Mouse (Mus musculus) urinary bladder, postnatal 4 days (tissue): ENCODE measurements around the gene Ndp.

Source experiments
- DNase-seq, 2 experiments: peaks; one replicate each; pipeline ENCODE4 v3.0.0; 2021 to 2022; ENCODE audit warnings: low spot score in 2 of 2

Ndp gene

DNA sequence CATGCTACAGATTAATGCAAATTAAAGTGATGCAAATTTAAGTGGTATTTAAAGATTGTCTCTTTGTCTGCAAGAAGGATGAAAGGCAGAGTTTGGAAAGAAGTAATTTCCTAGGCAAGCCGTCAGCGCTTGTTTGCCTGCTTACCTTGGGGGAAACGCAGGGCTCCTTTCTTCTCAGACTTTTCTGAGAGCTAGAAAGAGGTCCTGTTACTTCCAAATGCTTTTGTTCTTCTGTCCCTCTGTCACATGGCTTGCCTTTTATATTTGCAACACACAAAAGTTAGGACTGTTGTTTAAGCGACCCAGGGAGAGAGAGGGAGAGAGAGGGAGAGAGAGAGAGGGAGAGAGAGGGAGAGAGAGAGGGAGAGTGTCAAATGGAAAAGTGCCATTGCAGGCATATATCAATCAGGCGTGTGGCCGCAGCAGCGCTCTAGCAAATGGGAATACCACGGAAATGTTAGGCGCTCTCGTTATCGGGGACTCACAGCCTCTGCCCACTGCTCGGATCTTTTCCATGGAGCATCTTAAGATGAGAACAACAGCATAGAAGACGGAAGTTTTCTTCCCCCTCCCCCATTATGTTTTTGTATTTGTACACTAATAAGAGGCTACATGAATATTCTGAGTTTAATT, at the start of gene Ndp:
Gene Ndp (minus strand): TSS at position 534 of the 633 bp plus-strand sequence.
- DNase-seq = no peak

DNA sequence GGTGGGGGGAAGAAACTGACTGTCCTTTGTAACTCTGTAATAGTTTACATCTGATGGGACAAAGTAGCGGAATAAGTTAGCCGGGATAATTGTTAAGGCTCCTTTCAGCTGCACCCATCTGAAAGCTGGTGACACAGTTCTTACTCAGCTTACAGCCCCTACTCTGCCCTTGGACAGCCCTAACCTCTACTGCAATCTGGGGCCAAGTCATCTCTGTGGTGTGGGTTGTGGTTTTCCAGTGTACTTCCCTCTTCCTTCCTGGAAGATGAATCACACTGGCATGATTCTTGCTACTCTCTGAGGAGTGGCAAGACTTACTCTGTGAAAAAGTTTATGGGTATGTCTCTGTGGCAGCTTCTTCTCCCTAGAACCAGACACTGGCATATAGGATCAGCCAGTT, 43.2 kb upstream of the Ndp start:
- DNase-seq = no peak

DNA sequence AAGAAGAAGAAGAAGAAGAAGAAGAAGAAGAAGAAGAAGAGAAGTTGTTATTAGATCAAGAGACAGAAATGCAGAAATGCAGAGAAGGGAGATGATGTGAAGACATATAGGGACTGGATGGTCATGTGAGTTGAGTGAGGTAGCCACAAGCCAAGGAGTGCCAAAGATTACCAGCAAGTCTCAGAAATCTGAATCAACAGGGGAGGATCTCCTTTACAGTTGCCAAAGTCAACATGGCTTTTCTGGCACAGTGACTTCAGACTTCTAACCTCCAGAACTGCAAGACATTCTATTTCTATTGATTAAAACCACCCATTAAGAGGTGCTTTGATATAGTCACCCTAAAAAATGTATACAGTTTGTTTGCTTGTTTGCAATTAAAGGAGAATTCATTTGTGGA, 6.4 kb upstream of the Ndp start:
- DNase-seq = no peak

DNA sequence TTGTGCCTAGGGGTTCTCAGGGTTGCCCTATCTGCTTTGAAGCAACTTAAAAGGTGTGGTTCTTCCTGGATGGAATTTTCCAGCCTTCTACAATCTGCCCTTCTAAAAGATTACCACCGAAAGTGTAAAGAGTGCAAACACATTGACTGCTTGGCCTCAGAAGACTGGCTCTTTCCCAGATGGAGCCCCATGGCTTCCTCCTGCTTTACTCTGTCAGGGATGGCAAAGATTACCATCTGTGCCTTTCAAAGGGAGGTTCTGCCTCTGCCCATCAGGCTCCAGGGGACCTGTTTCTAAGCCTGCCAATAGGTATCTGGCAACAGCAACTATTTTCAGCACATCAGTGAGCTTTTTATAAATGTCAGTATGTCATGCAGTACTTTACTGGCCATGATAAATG, 1.5 kb upstream of the Ndp start:
- DNase-seq = no peak

DNA sequence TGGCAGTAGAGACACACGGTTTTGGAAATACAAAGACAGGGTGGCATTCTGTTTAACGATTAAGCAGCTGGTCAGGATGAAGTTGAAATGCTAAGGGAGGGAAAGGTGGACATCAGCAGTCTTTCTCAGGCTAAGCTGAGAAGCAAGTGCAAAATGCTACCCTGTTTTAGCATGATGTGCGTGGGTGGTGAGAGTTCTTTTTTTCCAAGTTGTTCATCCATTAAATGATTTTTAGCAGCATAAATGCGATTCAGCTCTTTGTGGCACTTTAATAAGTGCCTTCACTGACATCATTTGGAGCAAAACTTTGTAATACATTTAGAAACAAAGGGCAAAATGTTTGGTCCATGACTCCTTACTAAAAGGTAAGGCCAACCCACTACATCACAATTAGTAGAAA, 337 bp upstream of the Ndp start:
- no peak for DNase-seq

DNA sequence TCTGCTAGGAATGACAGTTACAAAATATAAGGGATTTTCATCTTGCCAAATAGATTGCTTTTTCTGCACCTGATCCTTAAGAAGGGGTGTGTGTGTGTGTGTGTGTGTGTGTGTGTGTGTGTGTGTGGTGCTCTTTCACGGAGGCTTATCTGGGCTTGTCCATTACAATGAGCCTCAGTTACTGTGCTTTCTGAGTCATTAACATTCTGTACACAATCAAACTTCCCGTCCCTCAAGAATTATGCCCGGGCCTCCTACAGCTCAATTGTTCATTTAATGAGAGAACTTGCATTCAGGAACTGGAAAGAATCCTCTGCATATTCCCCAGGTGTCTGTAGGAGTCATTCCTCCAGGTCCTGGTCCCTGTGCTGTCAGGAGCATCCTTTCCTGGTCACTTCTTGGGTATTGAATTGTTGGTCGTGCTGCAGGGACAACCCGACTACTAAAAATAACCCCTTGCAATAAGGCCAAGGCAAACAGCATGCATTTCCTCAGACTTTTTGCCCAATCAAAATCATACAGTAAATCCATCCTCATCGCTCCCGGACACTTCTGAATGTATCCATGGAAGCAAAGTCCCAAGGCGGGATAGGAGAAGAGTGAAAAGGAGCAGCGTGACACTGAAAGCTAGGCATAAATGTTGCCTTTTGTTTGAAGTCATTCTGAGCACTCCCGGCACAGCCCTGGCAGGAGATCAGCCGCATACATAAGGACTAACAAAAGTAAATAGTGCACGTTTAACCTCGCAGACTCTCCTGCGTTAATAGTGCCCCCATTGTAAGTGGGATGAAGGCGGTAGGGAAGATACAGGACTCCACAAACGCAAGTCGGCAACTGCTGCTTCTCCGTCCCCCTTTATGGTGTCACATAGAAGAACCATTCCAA, 1.1 kb downstream of the Ndp start:
- DNase-seq = no peak

DNA sequence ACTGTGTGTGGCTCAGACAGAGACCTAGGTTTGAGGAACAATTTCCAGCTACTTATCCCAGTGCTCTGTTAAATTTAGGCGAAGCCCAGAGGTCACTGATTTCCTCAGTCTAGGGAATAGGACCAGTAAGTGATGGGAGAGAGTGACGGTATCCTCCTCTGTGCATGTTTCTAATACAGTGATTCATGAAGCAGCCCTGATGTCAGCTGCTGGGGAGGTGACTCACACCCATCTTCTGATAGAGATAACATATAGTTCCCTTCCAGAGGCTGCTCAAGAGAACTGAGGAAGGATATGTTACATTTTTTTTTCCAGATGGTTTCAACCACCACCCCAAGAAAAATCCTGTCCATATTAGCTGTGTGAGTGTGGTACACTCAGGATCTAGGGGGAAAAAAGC, 2.9 kb downstream of the Ndp start:
- no peak for DNase-seq

DNA sequence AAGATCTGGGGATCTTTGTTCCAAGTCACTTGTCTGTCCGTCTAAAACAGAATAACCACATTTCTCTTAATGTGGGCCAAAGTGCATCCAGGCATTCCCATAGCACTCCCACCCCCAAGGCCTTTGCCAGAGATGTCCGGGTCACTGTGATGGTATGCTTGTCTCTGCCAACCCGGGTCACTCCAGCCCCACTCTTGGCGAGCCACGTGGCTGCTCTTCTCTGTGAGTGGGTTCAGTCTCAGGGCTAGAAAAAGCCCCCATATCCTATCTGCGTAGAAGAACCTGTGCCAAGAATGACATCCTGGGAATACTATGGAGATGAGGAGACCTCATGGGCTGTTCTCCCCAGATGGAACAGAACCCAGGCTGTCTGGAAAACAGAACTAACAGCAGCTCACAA, 4.0 kb downstream of the Ndp start:
- DNase-seq = no peak

DNA sequence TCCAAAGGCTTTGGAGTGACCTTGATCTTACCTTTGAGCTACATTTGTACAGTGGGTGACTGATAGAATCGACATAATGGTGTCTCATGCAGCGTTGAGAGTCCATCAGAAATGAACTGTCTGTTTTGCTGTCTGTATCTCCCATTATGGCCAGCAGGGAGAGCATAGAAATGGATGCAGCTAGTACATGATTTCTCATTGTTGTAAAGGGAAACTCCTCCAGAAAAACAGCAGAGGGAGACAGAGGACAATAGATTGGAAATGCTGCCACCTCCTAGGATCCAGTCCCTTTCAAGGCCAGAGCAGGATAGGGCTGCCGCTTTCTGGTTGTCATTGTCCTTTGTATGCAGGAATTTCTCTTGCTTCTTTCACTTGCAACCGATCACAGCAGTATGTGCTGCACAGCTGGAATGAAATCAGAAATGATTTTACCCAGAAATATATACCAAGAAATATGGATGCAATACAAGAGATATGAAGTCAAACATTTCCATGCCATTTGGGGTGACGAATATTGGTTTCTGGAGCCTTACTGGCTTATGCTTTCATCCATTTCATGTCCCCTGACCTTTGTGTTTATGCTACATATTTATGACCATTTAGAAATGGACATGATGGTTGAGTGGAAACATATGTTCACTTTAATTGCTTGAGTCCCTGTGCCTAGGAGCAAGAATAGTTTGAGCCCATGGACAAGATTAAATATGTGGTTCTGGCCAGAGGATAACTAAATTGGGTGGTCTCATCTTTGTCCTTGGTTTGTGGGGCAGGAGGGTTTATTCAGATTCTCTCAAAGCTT, 17.0 kb downstream of the Ndp start:
- no peak for DNase-seq

DNA sequence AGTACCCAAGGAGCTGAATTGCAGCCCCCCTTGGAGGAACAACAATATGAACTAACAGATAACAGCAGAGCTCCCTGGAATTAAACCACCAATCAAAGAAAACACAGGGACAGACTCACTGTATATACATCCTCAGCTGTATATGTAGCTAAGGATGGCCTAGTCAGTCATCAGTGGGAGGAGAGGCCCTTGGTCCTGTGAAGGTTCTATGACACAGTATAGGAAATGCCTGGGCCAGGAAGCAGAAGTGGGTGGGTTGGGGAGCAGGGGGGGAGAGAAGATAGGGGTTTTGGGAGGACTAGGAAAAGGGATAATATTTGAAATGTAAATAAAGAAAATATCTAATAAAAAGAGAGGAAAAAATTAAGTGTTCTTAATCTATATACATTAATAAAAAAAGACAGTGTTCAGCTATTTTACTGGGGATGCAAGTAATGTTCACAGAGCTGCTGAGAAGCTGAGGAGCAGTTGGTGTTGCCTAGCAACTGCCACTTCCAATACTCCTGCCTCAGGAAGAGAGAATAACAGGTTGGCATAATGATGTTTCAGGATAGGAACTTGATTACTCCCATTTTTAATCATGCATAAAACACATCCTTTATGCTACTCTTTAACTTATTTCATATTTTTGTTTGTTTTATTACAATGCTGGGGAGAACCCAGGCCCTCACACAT, 43.8 kb downstream of the Ndp start:
- DNase-seq = no peak

DNA sequence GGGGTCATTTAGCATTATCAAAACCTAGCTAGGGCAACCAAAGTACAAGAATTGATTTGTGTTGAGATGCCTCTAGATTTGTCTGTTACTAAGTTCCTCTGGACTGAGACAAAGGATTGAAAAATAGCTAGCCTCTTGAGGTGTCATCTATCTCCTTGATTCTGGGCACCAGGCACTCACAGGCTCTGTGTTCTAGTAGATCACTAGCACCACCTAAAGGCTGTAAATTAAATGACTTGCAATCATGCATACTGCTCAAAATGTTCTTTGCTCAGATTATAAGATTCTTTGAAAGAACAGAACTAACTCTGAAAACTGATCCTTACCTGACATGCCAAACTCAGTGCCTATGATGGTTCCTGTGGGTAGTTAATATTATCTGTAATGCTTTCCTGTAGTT, 51.3 kb downstream of the Ndp start:
- DNase-seq = no peak

DNA sequence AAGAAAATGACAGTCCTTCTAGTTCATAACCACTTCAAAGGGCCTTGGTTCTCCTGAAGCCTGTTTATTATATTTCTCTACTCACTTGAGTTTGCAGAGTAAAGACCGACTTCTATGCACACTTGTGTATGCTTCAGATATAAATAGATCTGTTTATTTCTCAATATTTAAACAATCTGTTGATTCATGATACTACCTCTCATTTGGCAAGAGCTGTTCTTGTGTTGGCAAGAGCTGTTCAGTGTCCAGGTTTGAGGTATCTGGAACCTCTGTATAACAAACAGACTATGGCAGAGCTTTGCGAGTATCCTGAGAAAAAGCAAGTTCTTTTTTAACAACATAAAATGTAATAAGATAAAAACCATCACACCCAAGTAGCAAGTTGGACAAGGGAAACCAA, 65.5 kb downstream of the Ndp start:
- no peak for DNase-seq

DNA sequence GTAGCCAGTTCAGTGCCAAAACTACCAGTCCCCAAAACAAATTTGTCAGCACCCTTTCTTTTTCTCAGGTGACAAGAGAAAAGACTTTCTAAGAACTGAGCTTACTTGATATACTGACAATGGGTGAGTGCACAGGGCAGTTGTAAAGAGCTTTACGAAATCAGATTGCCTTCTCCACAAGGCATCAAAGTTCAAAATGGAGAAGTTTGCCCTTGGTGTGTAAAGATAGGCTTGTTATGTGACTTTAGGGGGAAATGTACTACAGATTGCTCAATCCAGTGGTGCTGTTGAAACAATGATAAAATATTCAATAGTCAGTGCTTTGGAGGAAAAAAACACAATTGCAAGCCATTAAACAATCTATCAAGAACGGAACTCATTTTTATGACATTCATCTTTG, 70.1 kb downstream of the Ndp start:
- DNase-seq = no peak

DNA sequence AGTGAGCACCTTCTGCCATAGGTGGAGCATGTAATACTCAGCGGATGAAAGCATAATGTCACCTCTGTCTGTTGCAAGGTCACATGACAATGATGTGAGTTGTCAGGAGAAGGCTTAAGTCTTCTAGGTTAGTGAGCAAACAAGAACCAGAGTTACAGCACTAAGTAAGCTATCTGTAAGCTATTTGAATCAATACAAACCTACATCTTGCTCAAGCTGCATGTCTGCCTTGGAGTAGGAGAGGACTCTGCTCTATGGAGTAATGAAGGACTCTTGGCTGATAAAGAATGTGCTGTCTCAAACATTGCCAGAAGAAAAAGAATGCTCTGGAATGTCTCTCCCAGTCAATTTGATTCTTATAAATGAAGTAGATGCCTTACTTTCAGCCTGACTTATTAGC, 74.3 kb downstream of the Ndp start:
- no peak for DNase-seq

DNA sequence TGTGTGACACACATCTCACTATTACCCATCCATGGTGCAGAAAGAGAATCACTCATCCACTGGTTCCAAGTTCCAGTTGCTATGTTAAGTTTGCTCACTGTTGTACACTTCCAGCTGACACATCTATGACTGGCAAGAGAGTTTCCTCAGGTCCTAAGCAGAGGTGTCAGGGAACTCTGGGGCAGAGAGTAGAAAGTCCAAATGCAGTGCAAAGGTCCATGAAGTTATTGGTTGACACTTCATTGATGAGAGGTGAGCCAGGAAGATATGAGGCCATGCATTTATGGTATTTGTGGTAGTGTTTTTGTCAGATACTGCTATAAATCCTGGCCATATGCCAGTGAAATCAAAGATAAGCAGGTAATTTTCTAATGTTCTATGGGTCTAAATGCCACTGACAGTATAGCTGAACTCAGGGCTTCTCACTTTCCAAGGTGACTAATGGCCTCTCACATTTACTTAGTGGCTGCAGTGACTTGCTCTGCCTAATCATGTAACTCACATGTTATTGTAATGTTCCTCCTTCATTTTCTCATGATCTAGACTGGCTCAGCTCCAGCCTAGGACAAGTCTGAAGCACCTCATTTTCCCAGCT, 75.0 kb downstream of the Ndp start:
- no peak for DNase-seq
